Mouse (Mus musculus) pancreas, adult 10 weeks (tissue): Measurements from ENCODE around the gene Gm6902. TPM values are rescaled to one million over a fixed set of nuclear protein-coding genes. Genes with fewer than 3 reads are reported as not detected.

ENCODE experiments used
- polyA plus RNA-seq: library from polyadenylated mRNA; stranded (reverse); fragments of 350-450 nt; fragmentation: Illumina TruSeq; extraction: RNeasy Lipid Tissue Mini Kit (QIAGEN cat#74804); gene quantifications from one replicate; pipeline ENCODE4 v1.2.3, GENCODE M21; 2015; ENCODE audit warnings: low read depth, low replicate concordance; ENCODE audit not compliant: insufficient read depth

The Gm6902 gene
- polyA plus RNA-seq = not detected

GRCm38 (mm10) chr7:23278800-23279199 lies at the start of gene Gm6902:
Gene Gm6902, minus strand, starts transcription at chr7:23278900.

GRCm38 (mm10) chr7:23300892-23301291 lies 22.2 kb upstream of the Gm6902 start, which contains the start of gene Nlrp4e:
Gene Nlrp4e, plus strand, starts transcription at chr7:23301192.

GRCm38 (mm10) chr7:23251582-23251981 lies 27.1 kb downstream of the Gm6902 start, which contains the start of gene Vmn1r166:
Gene Vmn1r166, minus strand, starts transcription at chr7:23251682.

Other genes with a start within 250 kb of the Gm6902 start
- not detected for gene Vmn1r163, start 223.4 kb downstream of the Gm6902 start, polyA plus RNA-seq
- gene Gm8720, start 211.4 kb downstream of the Gm6902 start, polyA plus RNA-seq = not detected
- not detected for gene Gm10662, start 134.4 kb downstream of the Gm6902 start, polyA plus RNA-seq
- gene Vmn1r165, start 61.6 kb downstream of the Gm6902 start, polyA plus RNA-seq = not detected
- gene Vmn1r166, start 27.2 kb downstream of the Gm6902 start, polyA plus RNA-seq = not detected
- not detected for gene Nlrp4e, start 22.3 kb upstream of the Gm6902 start, polyA plus RNA-seq
- gene Nlrp5, start 107.0 kb upstream of the Gm6902 start, polyA plus RNA-seq = not detected
- not detected for gene Vmn1r167, start 228.3 kb upstream of the Gm6902 start, polyA plus RNA-seq